Mouse (Mus musculus): ENCODE data around the gene Arpc4. TPM values are rescaled to one million over a fixed set of nuclear protein-coding genes. Genes with fewer than 3 reads are reported as not detected.

Gene Arpc4
- total and polyA plus RNA-seq, 3 experiments: 231 to 375 TPM; not detected in 1

GRCm38 (mm10) chr6:113429965-113430364 lies 52.0 kb downstream of the Arpc4 start:
- Histone ChIP-seq H3K4me1 (ENCODE audit: control insufficient read depth in 1 of 2, insufficient read depth in 2 of 2, low read length in 2 of 2) (peaks cover 0 to 7% of the 10 kb centered on the region in 2 experiments; a peak in 3 of 4 replicates), H3K79me2 (ENCODE audit: control insufficient read depth, insufficient read depth, low read length, poor library complexity) (no peaks in the 10 kb centered on the region), H3K27ac (ENCODE audit: control insufficient read depth, low read depth, low read length) (no peak overlapping the region), H3K9ac (ENCODE audit: control insufficient read depth, low read depth, low read length, poor library complexity, severe bottlenecking) (no peak overlapping the region), H3K27me3 (ENCODE audit: control insufficient read depth in 1 of 2, insufficient read depth in 2 of 2, low read length in 2 of 2) (no peaks in the 10 kb centered on the region), H3K36me3 (ENCODE audit: control insufficient read depth in 1 of 2, insufficient read depth in 2 of 2, low read length in 2 of 2) (no peaks in the 10 kb centered on the region), H3K9me3 (replicated peaks; ENCODE audit: insufficient read depth, low read length) (no peaks in the 10 kb centered on the region), H3K4me3 (ENCODE audit: control insufficient read depth in 1 of 2, insufficient read depth in 1 of 2, low read depth in 2 of 2, low read length in 2 of 2) (no peak overlapping the region)
- TF ChIP-seq MAFK (IDR thresholded peaks at IDR 0.05; ENCODE audit: borderline replicate concordance, low read depth, low read length) (no peak), CTCF (IDR thresholded peaks at IDR 0.05 in 2 of 3, conservative IDR thresholded peaks at IDR 0.05 in 1 of 3; ENCODE audit: control insufficient read depth in 1 of 3, insufficient read depth in 1 of 3, low read depth in 2 of 3, low read length in 3 of 3, poor library complexity in 1 of 3, severe bottlenecking in 1 of 3) (no peak), TBP (IDR thresholded peaks at IDR 0.05; ENCODE audit: low read depth, low read length) (peak; percentile 91)
- DNase-seq (ENCODE audit: low read depth, low spot score): no peak

- Histone ChIP-seq H3K4me3 (ENCODE audit: control insufficient read depth in 1 of 2, insufficient read depth in 1 of 2, low read depth in 2 of 2, low read length in 2 of 2) (no peak overlapping the region), H3K4me1 (ENCODE audit: control insufficient read depth in 1 of 2, insufficient read depth in 2 of 2, low read length in 2 of 2) (peaks cover 0 to 3% of the 10 kb centered on the region in 2 experiments; a peak in 1 of 4 replicates), H3K27ac (ENCODE audit: control insufficient read depth, low read depth, low read length) (no peak overlapping the region), H3K36me3 (ENCODE audit: control insufficient read depth in 1 of 2, insufficient read depth in 2 of 2, low read length in 2 of 2) (no peaks in the 10 kb centered on the region), H3K9me3 (replicated peaks; ENCODE audit: insufficient read depth, low read length) (no peaks in the 10 kb centered on the region), H3K27me3 (ENCODE audit: control insufficient read depth in 1 of 2, insufficient read depth in 2 of 2, low read length in 2 of 2) (no peaks in the 10 kb centered on the region), H3K79me2 (ENCODE audit: control insufficient read depth, insufficient read depth, low read length, poor library complexity) (no peaks in the 10 kb centered on the region), H3K9ac (ENCODE audit: control insufficient read depth, low read depth, low read length, poor library complexity, severe bottlenecking) (no peak overlapping the region)
- no peak for DNase-seq (ENCODE audit: low read depth, low spot score)
- TF ChIP-seq BHLHE40 (IDR thresholded peaks at IDR 0.05; ENCODE audit: borderline replicate concordance, low read depth, low read length) (no peak), SMC3 (IDR thresholded peaks at IDR 0.05; ENCODE audit: low read depth, low read length) (no peak), SIN3A (IDR thresholded peaks at IDR 0.05; ENCODE audit: low read length) (no peak), MAFK (IDR thresholded peaks at IDR 0.05; ENCODE audit: borderline replicate concordance, low read depth, low read length) (no peak), MYB (IDR thresholded peaks at IDR 0.05; ENCODE audit: low read depth, low read length) (no peak), GATA1 (IDR thresholded peaks at IDR 0.05; ENCODE audit: low read depth, low read length) (no peak), RAD21 (IDR thresholded peaks at IDR 0.05; ENCODE audit: low read depth, low read length) (no peak), MYC (IDR thresholded peaks at IDR 0.05; ENCODE audit: low read depth, low read length) (no peak), KAT2A (conservative IDR thresholded peaks at IDR 0.05; ENCODE audit: low read depth, low read length) (no peak), POLR2A (IDR thresholded peaks at IDR 0.05; ENCODE audit: control insufficient read depth in 1 of 2, insufficient read depth in 1 of 2, low read depth in 1 of 2, low read length in 2 of 2, poor library complexity in 1 of 2) (no peak), USF1 (IDR thresholded peaks at IDR 0.05; ENCODE audit: low read depth, low read length) (no peak), POLR2AphosphoS5 (IDR thresholded peaks at IDR 0.05; ENCODE audit: borderline replicate concordance, low read depth, low read length) (no peak), JUND (IDR thresholded peaks at IDR 0.05; ENCODE audit: low read depth, low read length) (no peak), CTCF (IDR thresholded peaks at IDR 0.05 in 2 of 3, conservative IDR thresholded peaks at IDR 0.05 in 1 of 3; ENCODE audit: control insufficient read depth in 1 of 3, insufficient read depth in 1 of 3, low read depth in 2 of 3, low read length in 3 of 3, poor library complexity in 1 of 3, severe bottlenecking in 1 of 3) (no peak), POLR2AphosphoS2 (IDR thresholded peaks at IDR 0.05; ENCODE audit: low read length) (no peak), USF2 (IDR thresholded peaks at IDR 0.05; ENCODE audit: borderline replicate concordance in 1 of 2, insufficient read depth in 1 of 2, low read depth in 1 of 2, low read length in 2 of 2) (no peak), MEF2A (IDR thresholded peaks at IDR 0.05; ENCODE audit: extremely low read depth, insufficient replicate concordance, low read depth, low read length, poor library complexity, severe bottlenecking) (no peak), TBP (IDR thresholded peaks at IDR 0.05; ENCODE audit: low read depth, low read length) (no peak)
These were observed 52.9 kb downstream of the Arpc4 start for GRCm38 (mm10) chr6:113430846-113431245.

Measured in MEL (cell line).